Mouse (Mus musculus) spleen, adult 2 months (tissue): ENCODE measurements at regions not wholly inside any gene's neighbourhood (a gene's known extent, or its start where the extent isn't known, plus 50 kb on each side); places are given as distances from the start of the nearest gene placed in this dataset.

Experiments
- CTCF ChIP-seq: fragments of 200-500 bp; IDR thresholded peaks from 2 replicates; pipeline ENCODE4 v1.5.1; 2011; ENCODE audit warnings: mild to moderate bottlenecking, inconsistent platforms; ENCODE audit not compliant: insufficient read depth, insufficient read length, insufficient replicate concordance; ENCODE audit errors: extremely low read depth
- POLR2A ChIP-seq: fragments of 200-500 bp; IDR thresholded peaks from 2 replicates; pipeline ENCODE4 v1.6.1; 2011; ENCODE audit warnings: low read depth, low read length, inconsistent platforms

DNA sequence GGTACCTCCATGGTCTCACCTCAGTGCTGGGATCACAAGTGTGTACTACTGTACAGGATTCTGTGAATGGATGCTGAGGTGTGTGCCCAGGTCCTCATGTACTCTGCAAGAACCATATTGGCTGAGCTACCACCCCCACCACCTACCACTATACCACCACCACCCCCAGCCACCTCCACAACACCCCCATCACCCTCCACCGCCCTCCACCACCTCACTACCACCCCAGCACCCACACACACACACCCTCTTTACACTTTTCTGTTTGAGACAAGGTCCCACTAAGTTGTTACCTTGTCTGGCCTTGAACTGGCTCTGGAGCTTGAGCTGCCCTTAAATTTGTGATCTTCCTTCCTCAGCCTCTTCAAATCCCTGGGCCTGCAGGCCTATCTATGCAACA lies 73.3 kb downstream of the Il9r start:
- no peak for TF ChIP-seq CTCF
- no peak for TF ChIP-seq POLR2A
